Mouse (Mus musculus) midbrain, embryonic 16.5 days (tissue): ENCODE data around the gene Gm48552. TPM values are rescaled to one million over a fixed set of nuclear protein-coding genes. Genes with fewer than 3 reads are reported as not detected.

ENCODE experiments used
- ATAC-seq: fragments of 200-750 bp; cut with Nextera tagmentation; 2 replicates; pipeline ENCODE4 v1.8.0; 2017; ENCODE audit warnings: moderate TSS enrichment
- H3K27ac ChIP-seq: fragments of 300-500 bp; sonication (generic); 2 replicates; pipeline ENCODE4 v1.5.1; 2014; ENCODE audit warnings: mild to moderate bottlenecking, low read length, mixed read lengths
- H3K27me3 ChIP-seq: fragments of 300-500 bp; sonication (generic); 2 replicates; pipeline ENCODE4 v1.6.1; 2014; ENCODE audit warnings: low read depth, low read length, mixed read lengths; ENCODE audit not compliant: control insufficient read depth, insufficient read depth
- H3K36me3 ChIP-seq: fragments of 300-500 bp; sonication (generic); 2 replicates; pipeline ENCODE4 v1.6.1; 2014; ENCODE audit warnings: mild to moderate bottlenecking, low read length, moderate library complexity, mixed read lengths; ENCODE audit not compliant: control insufficient read depth, insufficient read depth
- H3K4me1 ChIP-seq: fragments of 300-500 bp; sonication (generic); 2 replicates; pipeline ENCODE4 v1.6.1; 2014; ENCODE audit warnings: mild to moderate bottlenecking, low read length, mixed read lengths; ENCODE audit not compliant: control insufficient read depth, insufficient read depth
- H3K4me2 ChIP-seq: fragments of 300-500 bp; sonication (generic); 2 replicates; pipeline ENCODE4 v1.6.1; 2014; ENCODE audit warnings: mild to moderate bottlenecking, low read length, mixed read lengths
- H3K4me3 ChIP-seq: fragments of 300-500 bp; sonication (generic); 2 replicates; pipeline ENCODE4 v1.5.1; 2014; ENCODE audit warnings: low read depth, mild to moderate bottlenecking, low read length, moderate library complexity, mixed read lengths
- H3K9ac ChIP-seq: fragments of 300-500 bp; sonication (generic); 2 replicates; pipeline ENCODE4 v1.6.1; 2014; ENCODE audit warnings: low read depth, low read length, mixed read lengths
- H3K9me3 ChIP-seq: fragments of 300-500 bp; sonication (generic); replicated peaks from 2 replicates; pipeline ENCODE4 v1.6.1; 2014; ENCODE audit warnings: mild to moderate bottlenecking, low read length, mixed read lengths; ENCODE audit not compliant: control insufficient read depth, poor library complexity, severe bottlenecking
- WGBS: fragments of 180-500 bp; shearing (Covaris S2); extraction: QIAGEN DNeasy Blood & Tissue Kit; methylation state at CpG from one replicate; pipeline ENCODE4 v1.1.7; 2014; 5-methylcytosine and 5-hydroxymethylcytosine counted together
- polyA plus RNA-seq: library from polyadenylated mRNA; unstranded; fragments of >200 nt; fragmentation: Nextera tagmentation; extraction: Ambion mirVana; gene quantifications from 2 replicates; pipeline ENCODE4 v1.2.1, GENCODE M21; 2015

Gene Gm48552
- polyA plus RNA-seq, 1 experiment from 2014 or later = 3.3 TPM

- WGBS = 82% methylated on average over 6 of the region's 6 CpGs
- no peak overlapping the region for H3K9ac ChIP-seq
- H3K4me2 ChIP-seq = no peak overlapping the region
- H3K4me1 ChIP-seq = peaks cover 4% of the 10 kb centered on the region; the same call in 1 of the 2 replicates
- no peaks in the 10 kb centered on the region for H3K27me3 ChIP-seq
- H3K4me3 ChIP-seq = no peak overlapping the region
- ATAC-seq = no peak
- peaks cover 8% of the 10 kb centered on the region for H3K36me3 ChIP-seq
- H3K9me3 ChIP-seq = no peaks in the 10 kb centered on the region
- H3K27ac ChIP-seq = no peak overlapping the region
These were observed 3.5 kb downstream of the Gm48552 start for GRCm38 (mm10) chr10:81392270-81392669.

GRCm38 (mm10) chr10:81392781-81393185, 4.0 kb downstream of the Gm48552 start, which contains the start of gene Smim24:
Smim24 (plus strand) TSS chr10:81393051.
- Histone ChIP-seq H3K4me2 (peak within 1 kb of the TSS; percentile 42), H3K4me1 (peaks cover 4% of the 10 kb centered on the region; the same call in 1 of the 2 replicates), H3K9me3 (no peaks in the 10 kb centered on the region), H3K9ac (peak within 1 kb of the TSS; percentile 46), H3K27me3 (no peaks in the 10 kb centered on the region), H3K27ac (no peak within 1 kb of the TSS), H3K4me3 (no peak within 1 kb of the TSS), H3K36me3 (peaks cover 7% of the 10 kb centered on the region)
- ATAC-seq = no peak
- 71% methylated on average over 13 of the region's 14 CpGs for WGBS

- Histone ChIP-seq H3K27me3 (no peaks in the 10 kb centered on the region), H3K4me2 (peak overlapping the region; percentile 42), H3K9ac (peak overlapping the region; percentile 46), H3K36me3 (peaks cover under 1% of the 10 kb centered on the region; the same call in 1 of the 2 replicates), H3K9me3 (no peaks in the 10 kb centered on the region), H3K4me3 (no peak overlapping the region), H3K4me1 (peaks cover 4% of the 10 kb centered on the region; the same call in 1 of the 2 replicates), H3K27ac (no peak overlapping the region)
- 5% methylated on average over 19 of the region's 19 CpGs for WGBS
- ATAC-seq = no peak
These were observed 4.8 kb downstream of the Gm48552 start for GRCm38 (mm10) chr10:81393456-81394063.

GRCm38 (mm10) chr10:81395127-81395526, 6.3 kb downstream of the Gm48552 start:
- Histone ChIP-seq H3K4me2 (no peak overlapping the region), H3K27ac (no peak overlapping the region), H3K9ac (no peak overlapping the region), H3K27me3 (no peaks in the 10 kb centered on the region), H3K4me3 (no peak overlapping the region), H3K4me1 (peaks cover 4% of the 10 kb centered on the region; the same call in 1 of the 2 replicates), H3K36me3 (peaks cover 8% of the 10 kb centered on the region; the same call in 1 of the 2 replicates), H3K9me3 (no peaks in the 10 kb centered on the region)
- no peak for ATAC-seq
- whole genome bisulfite sequencing = 15% methylated on average over 5 of the region's 5 CpGs

GRCm38 (mm10) chr10:81395865-81396264, 7.1 kb downstream of the Gm48552 start:
- Histone ChIP-seq H3K9me3 (no peaks in the 10 kb centered on the region), H3K27me3 (no peaks in the 10 kb centered on the region), H3K27ac (no peak overlapping the region), H3K4me1 (peaks cover 4% of the 10 kb centered on the region; the same call in 1 of the 2 replicates), H3K4me2 (no peak overlapping the region), H3K4me3 (no peak overlapping the region), H3K9ac (no peak overlapping the region), H3K36me3 (peaks cover 13% of the 10 kb centered on the region; the same call in 1 of the 2 replicates)
- ATAC-seq = no peak
- 74% methylated on average over 4 of the region's 4 CpGs for WGBS

GRCm38 (mm10) chr10:81396749-81397148, 7.9 kb downstream of the Gm48552 start:
- no peaks in the 10 kb centered on the region for H3K27me3 ChIP-seq
- H3K4me3 ChIP-seq = no peak overlapping the region
- no peak overlapping the region for H3K27ac ChIP-seq
- H3K9ac ChIP-seq = no peak overlapping the region
- peaks cover 9% of the 10 kb centered on the region for H3K4me1 ChIP-seq
- peaks cover 13% of the 10 kb centered on the region; the same call in 1 of the 2 replicates for H3K36me3 ChIP-seq
- H3K9me3 ChIP-seq = no peaks in the 10 kb centered on the region
- WGBS = 52% methylated on average over 5 of the region's 5 CpGs
- ATAC-seq = no peak
- H3K4me2 ChIP-seq = no peak overlapping the region

- no peaks in the 10 kb centered on the region for H3K9me3 ChIP-seq
- 0 out of 2 replicates have a peak overlapping the region, but pooled peaks have one; percentile 10 for H3K9ac ChIP-seq
- H3K4me1 ChIP-seq = peaks cover 22% of the 10 kb centered on the region
- WGBS = 66% methylated on average over 5 of the region's 5 CpGs
- no peak overlapping the region for H3K4me3 ChIP-seq
- no peak overlapping the region for H3K27ac ChIP-seq
- 0 out of 2 replicates have a peak overlapping the region, but pooled peaks have one; percentile 3 for H3K4me2 ChIP-seq
- ATAC-seq = no peak
- H3K27me3 ChIP-seq = no peaks in the 10 kb centered on the region
- H3K36me3 ChIP-seq = peaks cover 16% of the 10 kb centered on the region
These were observed 10.5 kb downstream of the Gm48552 start for GRCm38 (mm10) chr10:81399296-81399695.

- ATAC-seq = no peak
- H3K9me3 ChIP-seq = no peaks in the 10 kb centered on the region
- peak overlapping the region; percentile 28; the same call in 1 of the 2 replicates for H3K4me2 ChIP-seq
- 78% methylated on average over 18 of the region's 18 CpGs for WGBS
- H3K27ac ChIP-seq = no peak overlapping the region
- no peak overlapping the region for H3K4me3 ChIP-seq
- H3K27me3 ChIP-seq = no peaks in the 10 kb centered on the region
- 0 out of 2 replicates have a peak overlapping the region, but pooled peaks have one; percentile 26 for H3K9ac ChIP-seq
- peaks cover 22% of the 10 kb centered on the region for H3K4me1 ChIP-seq
- H3K36me3 ChIP-seq = peaks cover 21% of the 10 kb centered on the region
These were observed 11.0 kb downstream of the Gm48552 start for GRCm38 (mm10) chr10:81399798-81400308.
